Mouse (Mus musculus) G1E-ER4 (cell line): ENCODE measurements around the gene Olfr1280. TPM values are rescaled to one million over a fixed set of nuclear protein-coding genes. Genes with fewer than 3 reads are reported as not detected.

Experiments used
- GATA1 ChIP-seq: IDR thresholded peaks from one replicate; pipeline ENCODE4 v1.8.0; 2012; ENCODE audit warnings: low read length, inconsistent platforms
- polyA plus RNA-seq: library from polyadenylated mRNA; stranded (reverse); fragments of >175 nt; gene quantifications from 2 replicates; pipeline ENCODE4 v1.2.3, GENCODE M21; 2012

The Olfr1280 gene
- not detected in 2 replicates for polyA plus RNA-seq

DNA sequence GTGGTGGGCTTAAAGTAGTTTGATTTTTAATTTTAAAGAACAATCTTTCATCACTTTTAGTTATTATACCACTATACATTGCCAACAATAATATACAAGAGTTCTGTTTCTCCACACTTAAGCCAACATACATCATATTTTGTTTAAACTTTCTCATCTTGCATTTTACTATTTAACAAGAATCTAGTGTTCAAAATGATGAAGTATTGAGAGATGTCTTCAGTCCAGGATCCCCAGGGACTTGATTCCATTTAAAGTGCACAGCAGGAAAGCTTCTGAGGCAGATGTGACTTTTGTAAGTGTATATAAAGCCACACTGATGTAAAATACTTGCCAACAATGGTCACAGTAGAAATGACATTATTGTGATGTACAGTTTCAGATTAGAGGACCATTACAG is at the start of gene Olfr1280:
Gene Olfr1280, plus strand, starts transcription at position 301 of the 400 bp plus-strand sequence.
- TF ChIP-seq GATA1: no peak

DNA sequence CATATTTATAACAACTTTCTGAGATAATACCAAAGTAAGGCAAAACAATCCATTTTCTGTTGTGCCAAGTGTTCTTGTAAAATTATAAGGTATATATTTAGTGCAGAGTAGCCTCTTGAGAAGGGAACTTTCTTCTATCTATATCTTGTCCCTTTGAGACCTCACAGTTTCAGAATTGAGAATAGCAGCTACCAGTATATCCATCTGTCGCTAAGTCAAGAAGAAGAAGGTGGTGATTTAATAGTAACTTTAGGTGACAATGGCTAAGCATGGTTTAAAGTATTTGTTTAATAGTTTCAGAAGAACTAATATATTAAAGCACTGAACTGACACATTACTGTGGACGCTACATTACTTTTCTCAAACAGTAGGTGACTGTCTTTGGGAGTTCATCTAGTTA is 39.8 kb upstream of the Olfr1280 start, which contains the start of gene Olfr1277:
Gene Olfr1277, minus strand, starts transcription at position 101 of the 400 bp plus-strand sequence.
- no peak for TF ChIP-seq GATA1

DNA sequence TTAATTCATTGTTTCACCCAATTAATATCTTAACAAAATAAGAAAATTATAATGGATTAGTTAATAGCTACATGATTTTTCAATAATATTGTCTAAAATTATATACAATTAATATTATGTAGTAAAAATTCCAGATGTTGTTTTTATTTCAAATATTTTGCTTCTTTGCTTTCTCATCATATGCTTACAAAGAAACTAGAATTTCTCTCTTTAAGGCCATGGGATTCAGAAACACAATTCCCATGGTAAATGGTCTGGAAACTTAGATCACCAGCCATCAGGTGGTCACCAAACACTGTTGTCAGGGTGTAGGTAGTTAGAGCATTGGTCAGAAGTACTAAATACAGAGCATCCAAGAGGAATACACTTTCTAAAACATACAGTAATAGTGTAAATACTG is 24.0 kb upstream of the Olfr1280 start, which contains the start of gene Olfr1278:
Gene Olfr1278, plus strand, starts transcription at position 301 of the 400 bp plus-strand sequence.
- no peak for TF ChIP-seq GATA1

DNA sequence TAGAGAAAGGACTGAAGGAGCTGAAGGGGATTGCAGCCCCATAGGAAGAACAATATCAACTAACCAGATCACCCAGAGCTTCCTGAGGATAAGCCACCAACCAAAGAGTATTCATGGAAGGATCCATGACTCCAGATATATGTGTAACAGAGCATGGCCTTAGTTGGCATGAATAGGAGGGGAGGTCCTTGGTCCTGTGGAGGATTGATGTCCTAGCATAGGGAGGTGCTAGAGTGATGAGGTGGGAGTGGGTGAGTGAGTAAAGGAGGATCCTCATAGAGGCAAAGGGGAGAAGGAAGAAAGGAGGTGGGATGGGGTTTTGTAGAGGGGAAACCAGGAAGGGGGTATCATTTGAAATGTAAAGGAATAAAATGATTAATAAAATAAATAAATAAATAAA is 15.3 kb upstream of the Olfr1280 start:
- TF ChIP-seq GATA1: no peak

DNA sequence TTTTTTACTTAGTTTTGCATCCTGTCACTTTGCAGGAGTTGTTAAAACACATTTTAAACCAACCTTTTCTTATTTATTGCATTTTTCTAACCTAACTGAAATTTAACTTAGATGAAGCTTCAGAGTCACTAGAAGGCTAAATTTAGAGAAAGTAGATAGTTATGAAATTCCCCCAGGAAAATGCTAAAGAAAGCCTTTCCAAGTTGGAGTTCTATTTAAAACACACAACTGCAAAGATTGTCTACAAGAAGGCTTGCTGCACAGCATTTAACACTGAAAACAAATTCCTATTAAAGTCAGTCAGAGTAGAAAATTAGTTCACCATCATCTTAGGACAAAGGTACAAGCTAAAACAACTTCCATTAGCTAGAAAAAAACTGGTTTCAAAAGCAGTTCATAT is 13.4 kb upstream of the Olfr1280 start, which contains the start of gene Olfr1279:
Gene Olfr1279, plus strand, starts transcription at position 262 of the 400 bp plus-strand sequence.
- no peak for TF ChIP-seq GATA1

DNA sequence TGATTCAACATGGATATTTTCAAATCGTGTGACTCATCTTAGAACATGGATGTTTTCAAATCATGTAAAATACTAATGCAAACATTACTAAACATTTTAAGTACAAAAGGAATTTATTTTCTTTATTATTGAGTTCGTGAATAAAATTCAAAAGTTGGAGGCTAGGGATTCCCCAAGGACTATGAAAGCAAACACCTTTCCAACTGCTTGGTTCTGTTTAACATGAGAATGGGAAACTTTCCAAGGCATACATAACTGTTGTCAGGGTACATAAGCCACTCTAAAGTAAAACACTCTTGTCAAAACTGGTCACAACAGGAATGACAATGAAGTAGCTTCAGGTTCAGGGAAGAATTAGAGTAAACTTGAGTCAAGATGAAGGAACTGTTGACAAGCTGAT is 12.4 kb downstream of the Olfr1280 start, which contains the start of gene Olfr1281:
Gene Olfr1281, plus strand, starts transcription at position 301 of the 400 bp plus-strand sequence.
- no peak for TF ChIP-seq GATA1

DNA sequence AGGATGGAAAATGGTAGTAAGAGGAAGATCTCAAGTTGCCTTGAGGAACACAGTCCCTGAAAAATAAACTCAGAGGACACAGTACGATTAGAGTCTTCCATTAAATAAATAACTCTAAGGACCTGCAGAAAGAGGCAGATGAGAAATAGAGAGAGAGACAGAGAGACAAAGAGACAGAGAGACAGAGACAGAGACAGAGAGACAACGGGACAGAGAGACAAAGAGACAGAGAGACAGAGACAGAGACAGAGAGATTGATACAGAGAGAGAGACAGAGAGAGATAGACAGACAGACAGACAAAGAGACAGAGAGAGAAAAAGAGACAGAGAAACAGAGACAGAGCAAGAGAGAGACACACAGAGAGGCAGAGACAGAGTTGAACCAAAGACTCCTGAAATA is 22.2 kb downstream of the Olfr1280 start, which contains the start of gene Olfr1282:
Gene Olfr1282, minus strand, starts transcription at position 101 of the 400 bp plus-strand sequence.
- no peak for TF ChIP-seq GATA1

DNA sequence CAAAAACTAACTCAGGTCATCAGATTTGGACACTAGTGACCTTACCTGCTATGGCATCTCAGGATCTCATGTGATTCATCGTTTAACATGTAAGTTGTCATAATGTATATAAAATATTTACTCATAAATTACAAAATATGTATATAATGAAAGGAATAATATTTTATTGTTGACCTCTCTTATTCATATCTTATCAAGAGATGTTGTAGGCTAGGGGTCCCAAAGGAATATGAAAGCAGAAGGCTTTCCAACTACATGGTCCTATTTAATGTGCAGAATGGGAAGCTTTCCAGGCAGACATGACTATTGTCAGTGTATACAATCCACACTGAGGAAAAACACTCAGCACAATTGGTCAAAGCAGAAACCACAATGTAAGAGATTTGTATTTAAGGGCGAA is 52.7 kb downstream of the Olfr1280 start, which contains the start of gene Olfr1283:
Gene Olfr1283, plus strand, starts transcription at position 301 of the 400 bp plus-strand sequence.
- no peak for TF ChIP-seq GATA1

DNA sequence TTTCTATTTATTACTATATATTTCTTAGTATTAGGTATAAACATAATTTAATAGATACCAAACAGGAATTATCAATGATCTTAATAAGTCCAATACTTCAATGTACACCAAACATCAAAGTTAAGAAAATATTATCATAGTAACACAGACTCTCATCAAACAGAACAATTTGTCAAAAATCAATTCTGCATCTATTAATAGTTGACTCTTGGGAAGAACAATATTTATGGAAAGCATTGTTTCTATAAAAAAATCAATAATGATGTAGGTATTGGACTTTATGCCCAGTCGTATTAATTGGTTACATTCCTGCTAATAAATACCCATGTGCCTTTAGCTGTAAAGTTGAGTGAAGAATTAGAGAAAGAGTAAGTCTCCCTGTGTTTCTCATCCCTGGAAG is 61.4 kb downstream of the Olfr1280 start, which contains the start of gene Olfr1284:
Gene Olfr1284, plus strand, starts transcription at position 301 of the 400 bp plus-strand sequence.
- TF ChIP-seq GATA1: no peak

Other genes starting within 250 kb of the Olfr1280 start
- not detected in 2 replicates for gene Gm13941, start 208.0 kb upstream of the Olfr1280 start, polyA plus RNA-seq
- gene Gm15130, start 161.1 kb upstream of the Olfr1280 start, polyA plus RNA-seq: not detected in 2 replicates
- gene 4930430A15Rik, start 84.4 kb upstream of the Olfr1280 start, polyA plus RNA-seq: not detected in 2 replicates
- not detected in 2 replicates for gene Olfr1275, start 78.7 kb upstream of the Olfr1280 start, polyA plus RNA-seq
- gene Olfr1276, start 59.5 kb upstream of the Olfr1280 start, polyA plus RNA-seq: not detected in 2 replicates
- not detected in 2 replicates for gene Olfr1277, start 39.9 kb upstream of the Olfr1280 start, polyA plus RNA-seq
- not detected in 2 replicates for gene Olfr1278, start 23.9 kb upstream of the Olfr1280 start, polyA plus RNA-seq
- not detected in 2 replicates for gene Olfr1279, start 13.4 kb upstream of the Olfr1280 start, polyA plus RNA-seq
- gene Olfr1281, start 12.5 kb downstream of the Olfr1280 start, polyA plus RNA-seq: not detected in 2 replicates
- gene Olfr1282, start 22.1 kb downstream of the Olfr1280 start, polyA plus RNA-seq: not detected in 2 replicates
- gene Olfr1283, start 52.8 kb downstream of the Olfr1280 start, polyA plus RNA-seq: not detected in 2 replicates
- not detected in 2 replicates for gene Olfr1284, start 61.5 kb downstream of the Olfr1280 start, polyA plus RNA-seq
- gene Olfr1286, start 109.1 kb downstream of the Olfr1280 start, polyA plus RNA-seq: not detected in 2 replicates
- gene Olfr1287, start 135.1 kb downstream of the Olfr1280 start, polyA plus RNA-seq: not detected in 2 replicates
- not detected in 2 replicates for gene Olfr1288, start 160.1 kb downstream of the Olfr1280 start, polyA plus RNA-seq
- not detected in 2 replicates for gene Olfr1289, start 166.8 kb downstream of the Olfr1280 start, polyA plus RNA-seq
- not detected in 2 replicates for gene Olfr1290, start 179.8 kb downstream of the Olfr1280 start, polyA plus RNA-seq
- gene Olfr1291-ps1, start 183.2 kb downstream of the Olfr1280 start, polyA plus RNA-seq: not detected in 2 replicates
- not detected in 2 replicates for gene Olfr1293-ps, start 211.2 kb downstream of the Olfr1280 start, polyA plus RNA-seq
- gene Olfr1294, start 226.3 kb downstream of the Olfr1280 start, polyA plus RNA-seq: not detected in 2 replicates